Mouse (Mus musculus): ENCODE measurements at regions not wholly inside any gene's neighbourhood (a gene's known extent, or its start where the extent isn't known, plus 50 kb on each side); places are given as distances from the start of the nearest gene placed in this dataset.
A peak's percentile ranks its signal among the peaks of the same experiment; 100 is the strongest.

GRCm38 (mm10) chr8:125619336-125619906, 49.8 kb upstream of the Sipa1l2 start:
- H3K9me3 ChIP-seq: 0 out of 2 replicates have a peak, but pooled peaks cover 4% of the 10 kb centered on the region
- H3K36me3 ChIP-seq: no peaks in the 10 kb centered on the region
- peak overlapping the region; percentile 6; the same call in 1 of the 2 replicates for H3K4me2 ChIP-seq
- peaks cover 39% of the 10 kb centered on the region for H3K4me1 ChIP-seq (replicated peaks)
- H3K27me3 ChIP-seq: no peaks in the 10 kb centered on the region
- H3K4me3 ChIP-seq (replicated peaks): no peak overlapping the region
- ATAC-seq (ENCODE audit: insufficient number of reproducible peaks, insufficient read depth, low FRiP score, low TSS enrichment, low read depth): no peak
- no peak overlapping the region; the same call in 1 of the 2 replicates for H3K9ac ChIP-seq (replicated peaks)
- H3K27ac ChIP-seq: 0 out of 2 replicates have a peak overlapping the region, but pooled peaks have one; percentile 37
- WGBS: 47% methylated on average over 12 of the region's 12 CpGs

All from limb, embryonic 12.5 days (tissue).